Mouse (Mus musculus): ENCODE results near the gene H2-D1.

GRCm38 (mm10) chr17:35285431-35285830, 22.9 kb downstream of the H2-D1 start:
- no peak for TF ChIP-seq CTCF (IDR thresholded peaks at IDR 0.05; ENCODE audit: borderline replicate concordance, insufficient read depth, low read depth, low read length)
- no peak for TF ChIP-seq POLR2A (IDR thresholded peaks at IDR 0.05; ENCODE audit: borderline replicate concordance, insufficient read depth, low read length)

Data from cerebellum, adult 2 months (tissue).